Mouse (Mus musculus) kidney, postnatal 4 days (tissue): Measurements from ENCODE around the gene Cyp46a1.

Experiments
- DNase-seq, 2 experiments: peaks; one replicate each; pipeline ENCODE4 v3.0.0; 2021; ENCODE audit warnings: mixed read lengths in 2 of 2

Cyp46a1 gene

GRCm38 (mm10) chr12:108333895-108334445 lies at the start of gene Cyp46a1:
Gene Cyp46a1 (plus strand): TSS chr12:108334381.
- peak; percentile 100 for DNase-seq

GRCm38 (mm10) chr12:108284455-108285224 lies 49.5 kb upstream of the Cyp46a1 start:
- peak; percentile 32 to 53 for DNase-seq

- DNase-seq, result peak in 1 of 2 experiments; percentile 15
Observed at GRCm38 (mm10) chr12:108285225-108286011, 48.8 kb upstream of the Cyp46a1 start.

- no peak for DNase-seq
Observed at GRCm38 (mm10) chr12:108286381-108286780, 47.8 kb upstream of the Cyp46a1 start.

GRCm38 (mm10) chr12:108287011-108287410 lies 47.2 kb upstream of the Cyp46a1 start:
- no peak for DNase-seq

GRCm38 (mm10) chr12:108288127-108288880 lies 45.9 kb upstream of the Cyp46a1 start:
- no peak for DNase-seq

- peak; percentile 46 to 61 for DNase-seq
Observed at GRCm38 (mm10) chr12:108292419-108292818, 41.8 kb upstream of the Cyp46a1 start.

GRCm38 (mm10) chr12:108292957-108293356 lies 41.2 kb upstream of the Cyp46a1 start:
- DNase-seq, result peak; percentile 86 to 87

- DNase-seq, result no peak
Observed at GRCm38 (mm10) chr12:108294620-108295019, 39.6 kb upstream of the Cyp46a1 start.

- peak; percentile 47 to 57 for DNase-seq
Observed at GRCm38 (mm10) chr12:108297033-108297432, 37.1 kb upstream of the Cyp46a1 start.

GRCm38 (mm10) chr12:108301006-108301405 lies 33.2 kb upstream of the Cyp46a1 start:
- no peak for DNase-seq

GRCm38 (mm10) chr12:108303778-108304365 lies 30.3 kb upstream of the Cyp46a1 start:
- DNase-seq, result no peak

GRCm38 (mm10) chr12:108305172-108305571 lies 29.0 kb upstream of the Cyp46a1 start:
- DNase-seq, result no peak

GRCm38 (mm10) chr12:108305812-108306794 lies 28.1 kb upstream of the Cyp46a1 start, which contains the start of gene Hhipl1:
Gene Hhipl1 (plus strand): TSS chr12:108306270.
- DNase-seq, result peak; percentile 75 to 82

GRCm38 (mm10) chr12:108307553-108307952 lies 26.6 kb upstream of the Cyp46a1 start:
- DNase-seq, result peak; percentile 84

GRCm38 (mm10) chr12:108308363-108308856 lies 25.8 kb upstream of the Cyp46a1 start:
- no peak for DNase-seq

- DNase-seq, result no peak
Observed at GRCm38 (mm10) chr12:108309116-108309794, 24.9 kb upstream of the Cyp46a1 start.

- no peak for DNase-seq
Observed at GRCm38 (mm10) chr12:108310041-108310440, 24.1 kb upstream of the Cyp46a1 start.

GRCm38 (mm10) chr12:108310456-108311027 lies 23.6 kb upstream of the Cyp46a1 start:
- no peak for DNase-seq
